ENCODE assay signal across 16 mouse cellular contexts in the genomic region with DNA sequence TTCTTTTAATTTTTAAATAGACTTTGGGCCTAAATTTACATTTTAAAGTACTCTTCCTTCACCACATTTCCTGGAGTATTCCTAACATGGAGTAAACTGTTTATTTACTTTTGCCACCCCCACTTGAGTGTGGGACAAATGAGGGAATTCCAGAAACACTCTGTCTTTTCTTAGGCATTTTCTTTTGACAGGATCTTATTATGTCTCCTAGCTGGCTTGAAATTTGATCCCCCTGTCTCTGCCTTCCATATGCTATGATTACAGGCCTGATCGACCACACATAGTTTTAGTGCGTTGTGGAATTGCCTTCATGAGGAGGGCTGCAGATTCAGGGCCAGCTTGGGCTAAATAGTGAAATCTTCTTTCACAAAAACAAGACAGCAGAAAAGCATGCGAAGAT.
DNase-seq lines count a peak whose midpoint lies in the region; ATAC-seq lines count a peak whose summit lies in the region.
"Had no signal": no experiment of that assay in that cellular context is flagged by ENCODE, and none has a peak within 500 bp of the region (broad histone marks: within the 10 kb centered on the region; RNA-seq: fewer than 3 reads in every experiment).

No protein-coding gene starts in this region.

- H3K9ac ChIP-seq in kidney, embryonic 15.5 days = no peak overlapping the region
- H3K9ac ChIP-seq in limb, embryonic 11.5 days (ENCODE audit: low read length) = no peak overlapping the region
- H3K9ac ChIP-seq: neural tube, embryonic 12.5 days had no signal

- DNase-seq in kidney, postnatal 14 days = no peak
- peak; percentile 74 for DNase-seq in 3T3-L1 (ENCODE audit: low read depth, low spot score)
- peak; percentile 20 for DNase-seq in embryo, embryonic 11.5 days (ENCODE audit: low read depth, low spot score)
- DNase-seq in limb, embryonic 11.5 days (ENCODE audit: low spot score) = peak; percentile 23
- DNase-seq in heart, embryonic 10.5 days (ENCODE audit: low spot score) = no peak
- DNase-seq: adrenal gland, postnatal 36 days; cerebellum, postnatal 36 days; heart, adult 18-20 months; heart, postnatal 10 days; lung, postnatal 4 days; midbrain, embryonic 14.5 days; spleen, adult 18-20 months had no signal

- WGBS in kidney, embryonic 15.5 days = 29% methylated on average over 3 of the region's 3 CpGs
- WGBS in limb, embryonic 11.5 days = 32% methylated on average over 3 of the region's 3 CpGs
- WGBS in heart, embryonic 10.5 days = 49% methylated on average over 3 of the region's 3 CpGs

- H3K27me3 ChIP-seq in kidney, embryonic 15.5 days = no peaks in the 10 kb centered on the region
- H3K27me3 ChIP-seq in limb, embryonic 11.5 days (ENCODE audit: control insufficient read depth, insufficient read depth, low read length) = no peaks in the 10 kb centered on the region
- no peaks in the 10 kb centered on the region for H3K27me3 ChIP-seq in heart, embryonic 10.5 days (ENCODE audit: insufficient read depth, poor library complexity, severe bottlenecking)
- H3K27me3 ChIP-seq: neural tube, embryonic 12.5 days had no signal

- H3K9me3 ChIP-seq in kidney, embryonic 15.5 days (replicated peaks) = no peaks in the 10 kb centered on the region
- H3K9me3 ChIP-seq in limb, embryonic 11.5 days (ENCODE audit: control insufficient read depth, low read length) = no peaks in the 10 kb centered on the region
- no peaks in the 10 kb centered on the region for H3K9me3 ChIP-seq in heart, embryonic 10.5 days
- H3K9me3 ChIP-seq: neural tube, embryonic 12.5 days had no signal

- H3K27ac ChIP-seq in kidney, embryonic 15.5 days = peak overlapping the region; percentile 74
- no peak overlapping the region for H3K27ac ChIP-seq in limb, embryonic 11.5 days (replicated peaks; ENCODE audit: low read depth, low read length)
- H3K27ac ChIP-seq in heart, embryonic 10.5 days = no peak overlapping the region
- H3K27ac ChIP-seq: hindbrain, postnatal 0 days; neural tube, embryonic 12.5 days had no signal

- peaks cover 16% of the 10 kb centered on the region for H3K36me3 ChIP-seq in kidney, embryonic 15.5 days
- H3K36me3 ChIP-seq in limb, embryonic 11.5 days (ENCODE audit: control insufficient read depth, insufficient read depth, low read length) = no peaks in the 10 kb centered on the region
- H3K36me3 ChIP-seq in heart, embryonic 10.5 days = no peaks in the 10 kb centered on the region
- H3K36me3 ChIP-seq: neural tube, embryonic 12.5 days had no signal

- H3K4me2 ChIP-seq in kidney, embryonic 15.5 days = no peak overlapping the region
- H3K4me2 ChIP-seq in limb, embryonic 11.5 days (ENCODE audit: low read depth, severe bottlenecking) = no peak overlapping the region
- H3K4me2 ChIP-seq: neural tube, embryonic 12.5 days had no signal

- no peak overlapping the region for H3K4me3 ChIP-seq in kidney, embryonic 15.5 days (replicated peaks)
- no peak overlapping the region for H3K4me3 ChIP-seq in limb, embryonic 11.5 days (ENCODE audit: low read depth, low read length)
- H3K4me3 ChIP-seq in heart, embryonic 10.5 days = no peak overlapping the region
- H3K4me3 ChIP-seq: neural tube, embryonic 12.5 days had no signal

- ATAC-seq in kidney, embryonic 15.5 days (replicated peaks; ENCODE audit: low FRiP score) = peak; percentile 70
- no peak for ATAC-seq in limb, embryonic 11.5 days (ENCODE audit: insufficient number of reproducible peaks, low FRiP score, low TSS enrichment, low read depth)
- ATAC-seq in erythroid progenitor cell, adult 5-6 weeks (replicated peaks; ENCODE audit: low FRiP score, poor library complexity, severe bottlenecking) = no peak
- ATAC-seq: hindbrain, postnatal 0 days had no signal

- peaks cover 30% of the 10 kb centered on the region for H3K4me1 ChIP-seq in kidney, embryonic 15.5 days
- H3K4me1 ChIP-seq in limb, embryonic 11.5 days (ENCODE audit: control insufficient read depth, insufficient read depth, low read length) = peaks cover 8% of the 10 kb centered on the region
- peaks cover 4% of the 10 kb centered on the region; the same call in 1 of the 2 replicates for H3K4me1 ChIP-seq in heart, embryonic 10.5 days
- H3K4me1 ChIP-seq: neural tube, embryonic 12.5 days had no signal

Comparison
In these comparisons a context has a peak if more than half of its experiments do, and no peak if none do; other contexts are left out.
1. DNase-seq: peak in 3T3-L1 (single experiment), embryo, embryonic 11.5 days (single experiment) and limb, embryonic 11.5 days (single experiment); none in kidney, postnatal 14 days (single experiment) and heart, embryonic 10.5 days (single experiment).